Mouse (Mus musculus): ENCODE measurements around the gene Pet100. TPM values are rescaled to one million over a fixed set of nuclear protein-coding genes. Genes with fewer than 3 reads are reported as not detected.
A peak's percentile ranks its signal among the peaks of the same experiment; 100 is the strongest.

Gene Pet100
- polyA plus RNA-seq, 1 experiment: 116 TPM

GRCm38 (mm10) chr8:3648268-3648667, 26.9 kb downstream of the Pet100 start:
- Histone ChIP-seq H3K4me1 (ENCODE audit: control insufficient read depth, insufficient read depth, low read length) (peaks cover 34% of the 10 kb centered on the region), H3K27ac (ENCODE audit: insufficient read depth, low read depth, low read length) (peak overlapping the region; percentile 96), H3K4me3 (ENCODE audit: insufficient read depth, low read length) (peak overlapping the region; percentile 55)
- no peak for TF ChIP-seq POLR2A (IDR thresholded peaks at IDR 0.05; ENCODE audit: borderline replicate concordance, low read depth, low read length)
- TF ChIP-seq CTCF (IDR thresholded peaks at IDR 0.05; ENCODE audit: low read depth, low read length): no peak

GRCm38 (mm10) chr8:3648990-3649389, 27.6 kb downstream of the Pet100 start:
- peaks cover 35% of the 10 kb centered on the region for H3K4me1 ChIP-seq (ENCODE audit: control insufficient read depth, insufficient read depth, low read length)
- H3K27ac ChIP-seq (ENCODE audit: insufficient read depth, low read depth, low read length): peak overlapping the region; percentile 96
- peak overlapping the region; percentile 55 for H3K4me3 ChIP-seq (ENCODE audit: insufficient read depth, low read length)
- TF ChIP-seq CTCF (IDR thresholded peaks at IDR 0.05; ENCODE audit: low read depth, low read length) (no peak), POLR2A (IDR thresholded peaks at IDR 0.05; ENCODE audit: borderline replicate concordance, low read depth, low read length) (no peak)

GRCm38 (mm10) chr8:3652845-3653244, 31.5 kb downstream of the Pet100 start:
- no peak for TF ChIP-seq CTCF (IDR thresholded peaks at IDR 0.05; ENCODE audit: low read depth, low read length)
- TF ChIP-seq POLR2A (IDR thresholded peaks at IDR 0.05; ENCODE audit: borderline replicate concordance, low read depth, low read length): no peak
- Histone ChIP-seq H3K4me3 (ENCODE audit: insufficient read depth, low read length) (no peak overlapping the region), H3K27ac (ENCODE audit: insufficient read depth, low read depth, low read length) (no peak overlapping the region), H3K4me1 (ENCODE audit: control insufficient read depth, insufficient read depth, low read length) (peaks cover 17% of the 10 kb centered on the region)

GRCm38 (mm10) chr8:3654726-3655508, 33.6 kb downstream of the Pet100 start:
- TF ChIP-seq CTCF (IDR thresholded peaks at IDR 0.05; ENCODE audit: low read depth, low read length) (no peak), POLR2A (IDR thresholded peaks at IDR 0.05; ENCODE audit: borderline replicate concordance, low read depth, low read length) (no peak)
- H3K4me3 ChIP-seq (ENCODE audit: insufficient read depth, low read length): no peak overlapping the region
- H3K4me1 ChIP-seq (ENCODE audit: control insufficient read depth, insufficient read depth, low read length): peaks cover 19% of the 10 kb centered on the region
- H3K27ac ChIP-seq (ENCODE audit: insufficient read depth, low read depth, low read length): no peak overlapping the region

GRCm38 (mm10) chr8:3655526-3655925, 34.2 kb downstream of the Pet100 start, which contains the start of gene Retn:
Gene Retn (plus strand): TSS chr8:3655770.
- H3K4me1 ChIP-seq (ENCODE audit: control insufficient read depth, insufficient read depth, low read length): peaks cover 24% of the 10 kb centered on the region
- H3K4me3 ChIP-seq (ENCODE audit: insufficient read depth, low read length): no peak within 1 kb of the TSS
- no peak within 1 kb of the TSS for H3K27ac ChIP-seq (ENCODE audit: insufficient read depth, low read depth, low read length)
- TF ChIP-seq CTCF (IDR thresholded peaks at IDR 0.05; ENCODE audit: low read depth, low read length): no peak
- no peak for TF ChIP-seq POLR2A (IDR thresholded peaks at IDR 0.05; ENCODE audit: borderline replicate concordance, low read depth, low read length)

- Histone ChIP-seq H3K4me1 (ENCODE audit: control insufficient read depth, insufficient read depth, low read length) (peaks cover 34% of the 10 kb centered on the region), H3K4me3 (ENCODE audit: insufficient read depth, low read length) (no peak overlapping the region), H3K27ac (ENCODE audit: insufficient read depth, low read depth, low read length) (no peak overlapping the region)
- TF ChIP-seq POLR2A (IDR thresholded peaks at IDR 0.05; ENCODE audit: borderline replicate concordance, low read depth, low read length): no peak
- no peak for TF ChIP-seq CTCF (IDR thresholded peaks at IDR 0.05; ENCODE audit: low read depth, low read length)
Observed at GRCm38 (mm10) chr8:3656725-3657381, 35.5 kb downstream of the Pet100 start.

GRCm38 (mm10) chr8:3660889-3661288, 39.5 kb downstream of the Pet100 start:
- no peak overlapping the region for H3K4me3 ChIP-seq (ENCODE audit: insufficient read depth, low read length)
- peak overlapping the region; percentile 5; the same call in 1 of the 2 replicates for H3K27ac ChIP-seq (ENCODE audit: insufficient read depth, low read depth, low read length)

GRCm38 (mm10) chr8:3664405-3664804, 43.1 kb downstream of the Pet100 start:
- peak overlapping the region; percentile 71 for H3K27ac ChIP-seq (ENCODE audit: insufficient read depth, low read depth, low read length)

More at GRCm38 (mm10) chr8:3660889-3661288, 39.5 kb downstream of the Pet100 start:
- TF ChIP-seq CTCF (IDR thresholded peaks at IDR 0.05; ENCODE audit: low read depth, low read length) (no peak), POLR2A (IDR thresholded peaks at IDR 0.05; ENCODE audit: borderline replicate concordance, low read depth, low read length) (no peak)
- H3K4me1 ChIP-seq (ENCODE audit: control insufficient read depth, insufficient read depth, low read length): peaks cover 48% of the 10 kb centered on the region

GRCm38 (mm10) chr8:3665507-3665906, 44.2 kb downstream of the Pet100 start, which contains the start of gene Mcemp1:
Gene Mcemp1 (plus strand): TSS chr8:3665754.
- H3K4me3 ChIP-seq (ENCODE audit: insufficient read depth, low read length): no peak within 1 kb of the TSS; the same call in 1 of the 2 replicates
- no peak for TF ChIP-seq CTCF (IDR thresholded peaks at IDR 0.05; ENCODE audit: low read depth, low read length)
- no peak for TF ChIP-seq POLR2A (IDR thresholded peaks at IDR 0.05; ENCODE audit: borderline replicate concordance, low read depth, low read length)
- H3K27ac ChIP-seq (ENCODE audit: insufficient read depth, low read depth, low read length): peak within 1 kb of the TSS; percentile 71
- H3K4me1 ChIP-seq (ENCODE audit: control insufficient read depth, insufficient read depth, low read length): peaks cover 31% of the 10 kb centered on the region

More at GRCm38 (mm10) chr8:3664405-3664804, 43.1 kb downstream of the Pet100 start:
- Histone ChIP-seq H3K4me1 (ENCODE audit: control insufficient read depth, insufficient read depth, low read length) (peaks cover 38% of the 10 kb centered on the region), H3K4me3 (ENCODE audit: insufficient read depth, low read length) (no peak overlapping the region)
- TF ChIP-seq CTCF (IDR thresholded peaks at IDR 0.05; ENCODE audit: low read depth, low read length) (no peak), POLR2A (IDR thresholded peaks at IDR 0.05; ENCODE audit: borderline replicate concordance, low read depth, low read length) (no peak)

GRCm38 (mm10) chr8:3670388-3670787, 49.0 kb downstream of the Pet100 start:
- no peak for TF ChIP-seq POLR2A (IDR thresholded peaks at IDR 0.05; ENCODE audit: borderline replicate concordance, low read depth, low read length)
- no peak for TF ChIP-seq CTCF (IDR thresholded peaks at IDR 0.05; ENCODE audit: low read depth, low read length)
- Histone ChIP-seq H3K4me1 (ENCODE audit: control insufficient read depth, insufficient read depth, low read length) (peaks cover 13% of the 10 kb centered on the region), H3K27ac (ENCODE audit: insufficient read depth, low read depth, low read length) (no peak overlapping the region), H3K4me3 (ENCODE audit: insufficient read depth, low read length) (no peak overlapping the region)

All from bone marrow macrophage, adult 2 months (primary cell).